Mouse (Mus musculus): ENCODE measurements around the gene Dusp28.

Gene Dusp28

GRCm38 (mm10) chr1:92906779-92907631 lies at the start of gene Dusp28:
TSS of gene Dusp28 (plus strand) at chr1:92906981.
- peaks cover 53% of the 10 kb centered on the region for H3K4me1 ChIP-seq (replicated peaks; ENCODE audit: low read depth, low read length)
- TF ChIP-seq CTCF (conservative IDR thresholded peaks at IDR 0.05; ENCODE audit: low read length) = no peak
- TF ChIP-seq NANOG (IDR thresholded peaks at IDR 0.05; ENCODE audit: borderline replicate concordance, low read length) = no peak
- no peak for TF ChIP-seq POU5F1 (IDR thresholded peaks at IDR 0.05; ENCODE audit: borderline replicate concordance, low read length)
- H3K9me3 ChIP-seq (ENCODE audit: low read length) = no peaks in the 10 kb centered on the region
- peaks cover 8% of the 10 kb centered on the region for H3K36me3 ChIP-seq (ENCODE audit: insufficient read depth, low read length)
- H3K4me3 ChIP-seq (replicated peaks; ENCODE audit: low read length) = peak within 1 kb of the TSS; percentile 94
- peaks cover 31% of the 10 kb centered on the region for H3K27me3 ChIP-seq (ENCODE audit: insufficient read depth, low read length)

- H3K4me3 ChIP-seq (replicated peaks; ENCODE audit: low read length) = no peak overlapping the region
- H3K9me3 ChIP-seq (ENCODE audit: low read length) = no peaks in the 10 kb centered on the region
- peaks cover 7% of the 10 kb centered on the region; the same call in 1 of the 2 replicates for H3K4me1 ChIP-seq (replicated peaks; ENCODE audit: low read depth, low read length)
- peaks cover 27% of the 10 kb centered on the region for H3K36me3 ChIP-seq (ENCODE audit: insufficient read depth, low read length)
- H3K27me3 ChIP-seq (ENCODE audit: insufficient read depth, low read length) = peaks cover 17% of the 10 kb centered on the region; the same call in 1 of the 2 replicates
- TF ChIP-seq POU5F1 (IDR thresholded peaks at IDR 0.05; ENCODE audit: borderline replicate concordance, low read length) (no peak), CTCF (conservative IDR thresholded peaks at IDR 0.05; ENCODE audit: low read length) (no peak), NANOG (IDR thresholded peaks at IDR 0.05; ENCODE audit: borderline replicate concordance, low read length) (no peak)
Measured at GRCm38 (mm10) chr1:92861503-92861902, 45.3 kb upstream of the Dusp28 start.

- Histone ChIP-seq H3K9me3 (ENCODE audit: low read length) (no peaks in the 10 kb centered on the region), H3K27me3 (ENCODE audit: insufficient read depth, low read length) (peaks cover 20% of the 10 kb centered on the region; the same call in 1 of the 2 replicates), H3K36me3 (ENCODE audit: insufficient read depth, low read length) (peaks cover 13% of the 10 kb centered on the region), H3K4me3 (replicated peaks; ENCODE audit: low read length) (no peak overlapping the region), H3K4me1 (replicated peaks; ENCODE audit: low read depth, low read length) (no peaks in the 10 kb centered on the region)
- TF ChIP-seq POU5F1 (IDR thresholded peaks at IDR 0.05; ENCODE audit: borderline replicate concordance, low read length) = no peak
- TF ChIP-seq NANOG (IDR thresholded peaks at IDR 0.05; ENCODE audit: borderline replicate concordance, low read length) = no peak
- TF ChIP-seq CTCF (conservative IDR thresholded peaks at IDR 0.05; ENCODE audit: low read length) = no peak
Measured at GRCm38 (mm10) chr1:92863268-92863667, 43.5 kb upstream of the Dusp28 start.

GRCm38 (mm10) chr1:92866170-92866569 lies 40.6 kb upstream of the Dusp28 start:
- Histone ChIP-seq H3K4me3 (replicated peaks; ENCODE audit: low read length) (no peak overlapping the region), H3K27me3 (ENCODE audit: insufficient read depth, low read length) (peaks cover 31% of the 10 kb centered on the region), H3K4me1 (replicated peaks; ENCODE audit: low read depth, low read length) (no peaks in the 10 kb centered on the region), H3K9me3 (ENCODE audit: low read length) (no peaks in the 10 kb centered on the region), H3K36me3 (ENCODE audit: insufficient read depth, low read length) (no peaks in the 10 kb centered on the region)
- TF ChIP-seq NANOG (IDR thresholded peaks at IDR 0.05; ENCODE audit: borderline replicate concordance, low read length) (no peak), CTCF (conservative IDR thresholded peaks at IDR 0.05; ENCODE audit: low read length) (no peak), POU5F1 (IDR thresholded peaks at IDR 0.05; ENCODE audit: borderline replicate concordance, low read length) (no peak)

- Histone ChIP-seq H3K27me3 (ENCODE audit: insufficient read depth, low read length) (peaks cover 40% of the 10 kb centered on the region), H3K36me3 (ENCODE audit: insufficient read depth, low read length) (no peaks in the 10 kb centered on the region), H3K9me3 (ENCODE audit: low read length) (no peaks in the 10 kb centered on the region), H3K4me1 (replicated peaks; ENCODE audit: low read depth, low read length) (no peaks in the 10 kb centered on the region), H3K4me3 (replicated peaks; ENCODE audit: low read length) (no peak overlapping the region)
- no peak for TF ChIP-seq POU5F1 (IDR thresholded peaks at IDR 0.05; ENCODE audit: borderline replicate concordance, low read length)
- TF ChIP-seq CTCF (conservative IDR thresholded peaks at IDR 0.05; ENCODE audit: low read length) = no peak
- TF ChIP-seq NANOG (IDR thresholded peaks at IDR 0.05; ENCODE audit: borderline replicate concordance, low read length) = no peak
Measured at GRCm38 (mm10) chr1:92869985-92870384, 36.8 kb upstream of the Dusp28 start.

GRCm38 (mm10) chr1:92872666-92873065 lies 34.1 kb upstream of the Dusp28 start:
- no peaks in the 10 kb centered on the region for H3K36me3 ChIP-seq (ENCODE audit: insufficient read depth, low read length)
- no peak overlapping the region for H3K4me3 ChIP-seq (replicated peaks; ENCODE audit: low read length)
- H3K4me1 ChIP-seq (replicated peaks; ENCODE audit: low read depth, low read length) = no peaks in the 10 kb centered on the region
- peaks cover 36% of the 10 kb centered on the region for H3K27me3 ChIP-seq (ENCODE audit: insufficient read depth, low read length)
- no peak for TF ChIP-seq NANOG (IDR thresholded peaks at IDR 0.05; ENCODE audit: borderline replicate concordance, low read length)
- TF ChIP-seq POU5F1 (IDR thresholded peaks at IDR 0.05; ENCODE audit: borderline replicate concordance, low read length) = no peak
- TF ChIP-seq CTCF (conservative IDR thresholded peaks at IDR 0.05; ENCODE audit: low read length) = no peak
- no peaks in the 10 kb centered on the region for H3K9me3 ChIP-seq (ENCODE audit: low read length)

- 0 out of 2 replicates have a peak, but pooled peaks cover 4% of the 10 kb centered on the region for H3K4me1 ChIP-seq (replicated peaks; ENCODE audit: low read depth, low read length)
- H3K4me3 ChIP-seq (replicated peaks; ENCODE audit: low read length) = no peak overlapping the region
- H3K27me3 ChIP-seq (ENCODE audit: insufficient read depth, low read length) = peaks cover 44% of the 10 kb centered on the region
- TF ChIP-seq NANOG (IDR thresholded peaks at IDR 0.05; ENCODE audit: borderline replicate concordance, low read length) (no peak), CTCF (conservative IDR thresholded peaks at IDR 0.05; ENCODE audit: low read length) (no peak), POU5F1 (IDR thresholded peaks at IDR 0.05; ENCODE audit: borderline replicate concordance, low read length) (no peak)
- H3K9me3 ChIP-seq (ENCODE audit: low read length) = no peaks in the 10 kb centered on the region
- H3K36me3 ChIP-seq (ENCODE audit: insufficient read depth, low read length) = no peaks in the 10 kb centered on the region
Measured at GRCm38 (mm10) chr1:92874011-92874410, 32.8 kb upstream of the Dusp28 start.

- Histone ChIP-seq H3K27me3 (ENCODE audit: insufficient read depth, low read length) (peaks cover 41% of the 10 kb centered on the region), H3K36me3 (ENCODE audit: insufficient read depth, low read length) (no peaks in the 10 kb centered on the region), H3K4me3 (replicated peaks; ENCODE audit: low read length) (no peak overlapping the region), H3K9me3 (ENCODE audit: low read length) (no peaks in the 10 kb centered on the region), H3K4me1 (replicated peaks; ENCODE audit: low read depth, low read length) (0 out of 2 replicates have a peak, but pooled peaks cover 4% of the 10 kb centered on the region)
- TF ChIP-seq CTCF (conservative IDR thresholded peaks at IDR 0.05; ENCODE audit: low read length) = no peak
- no peak for TF ChIP-seq POU5F1 (IDR thresholded peaks at IDR 0.05; ENCODE audit: borderline replicate concordance, low read length)
- no peak for TF ChIP-seq NANOG (IDR thresholded peaks at IDR 0.05; ENCODE audit: borderline replicate concordance, low read length)
Measured at GRCm38 (mm10) chr1:92875360-92876111, 31.2 kb upstream of the Dusp28 start.
